Mouse (Mus musculus) liver, embryonic 12.5 days (tissue): ENCODE results near the gene Agl. TPM values are rescaled to one million over a fixed set of nuclear protein-coding genes. Genes with fewer than 3 reads are reported as not detected.

ENCODE experiments used
- ATAC-seq: fragments of 200-750 bp; cut with Nextera tagmentation; 2 replicates; pipeline ENCODE4 v1.8.0; 2017; ENCODE audit warnings: moderate number of reproducible peaks, mild to moderate bottlenecking, moderate library complexity
- H3K27ac ChIP-seq: fragments of 300-500 bp; sonication (generic); 2 replicates; pipeline ENCODE4 v1.5.1; 2016; ENCODE audit warnings: mild to moderate bottlenecking
- H3K27me3 ChIP-seq: fragments of 300-500 bp; sonication (generic); replicated peaks from 2 replicates; pipeline ENCODE4 v1.6.1; 2016; ENCODE audit warnings: mild to moderate bottlenecking, moderate library complexity
- H3K36me3 ChIP-seq: fragments of 300-500 bp; sonication (generic); 2 replicates; pipeline ENCODE4 v1.6.1; 2016; ENCODE audit warnings: mild to moderate bottlenecking, moderate library complexity
- H3K4me1 ChIP-seq: fragments of 300-500 bp; sonication (generic); 2 replicates; pipeline ENCODE4 v1.6.1; 2016
- H3K4me2 ChIP-seq: fragments of 300-500 bp; sonication (generic); 2 replicates; pipeline ENCODE4 v1.6.1; 2016; ENCODE audit warnings: mild to moderate bottlenecking, moderate library complexity
- H3K4me3 ChIP-seq: fragments of 300-500 bp; sonication (generic); 2 replicates; pipeline ENCODE4 v1.5.1; 2016; ENCODE audit warnings: mild to moderate bottlenecking, moderate library complexity
- H3K9ac ChIP-seq: fragments of 300-500 bp; sonication (generic); 2 replicates; pipeline ENCODE4 v1.6.1; 2016; ENCODE audit warnings: mild to moderate bottlenecking, moderate library complexity
- H3K9me3 ChIP-seq: fragments of 300-500 bp; sonication (generic); replicated peaks from 2 replicates; pipeline ENCODE4 v1.6.1; 2016; ENCODE audit warnings: mild to moderate bottlenecking, moderate library complexity
- WGBS: fragments of 180-500 bp; shearing (Covaris S2); methylation state at CpG from one replicate; pipeline ENCODE4 v1.1.7; 2016; ENCODE audit not compliant: insufficient replicate concordance; 5-methylcytosine and 5-hydroxymethylcytosine counted together
- polyA plus RNA-seq: library from polyadenylated mRNA; unstranded; fragments of >200 nt; fragmentation: Nextera tagmentation; extraction: Ambion mirVana; gene quantifications from 2 replicates; pipeline ENCODE4 v1.2.1, GENCODE M21; 2016

Agl gene
- polyA plus RNA-seq, 1 experiment from 2014 or later: 7.1 TPM

DNA sequence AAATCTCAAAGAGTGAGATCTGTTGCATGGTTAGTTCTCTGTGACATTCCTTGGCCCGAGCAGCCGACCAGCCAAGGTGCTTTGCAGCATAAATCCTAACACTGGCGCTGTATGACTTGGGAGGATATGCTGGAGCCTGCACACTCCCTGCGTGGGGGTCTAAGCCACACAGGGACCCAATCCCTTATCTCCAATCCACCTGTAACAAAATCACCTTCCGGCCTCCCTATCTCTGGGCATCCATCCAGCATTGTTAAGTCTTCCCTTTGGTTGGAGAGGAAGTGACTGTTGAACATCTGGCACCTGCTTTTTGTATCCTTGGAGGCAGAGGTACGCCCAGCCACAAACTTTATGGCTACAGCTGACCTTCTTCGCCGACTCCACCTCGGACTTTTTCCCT lies 81.2 kb downstream of the Agl start:
- Histone ChIP-seq H3K4me3 (no peak overlapping the region), H3K4me1 (no peaks in the 10 kb centered on the region), H3K9me3 (no peaks in the 10 kb centered on the region), H3K9ac (no peak overlapping the region), H3K27me3 (no peaks in the 10 kb centered on the region), H3K36me3 (no peaks in the 10 kb centered on the region), H3K4me2 (no peak overlapping the region), H3K27ac (no peak overlapping the region)
- ATAC-seq: no peak
- 49% methylated on average over 9 of the region's 9 CpGs for WGBS

DNA sequence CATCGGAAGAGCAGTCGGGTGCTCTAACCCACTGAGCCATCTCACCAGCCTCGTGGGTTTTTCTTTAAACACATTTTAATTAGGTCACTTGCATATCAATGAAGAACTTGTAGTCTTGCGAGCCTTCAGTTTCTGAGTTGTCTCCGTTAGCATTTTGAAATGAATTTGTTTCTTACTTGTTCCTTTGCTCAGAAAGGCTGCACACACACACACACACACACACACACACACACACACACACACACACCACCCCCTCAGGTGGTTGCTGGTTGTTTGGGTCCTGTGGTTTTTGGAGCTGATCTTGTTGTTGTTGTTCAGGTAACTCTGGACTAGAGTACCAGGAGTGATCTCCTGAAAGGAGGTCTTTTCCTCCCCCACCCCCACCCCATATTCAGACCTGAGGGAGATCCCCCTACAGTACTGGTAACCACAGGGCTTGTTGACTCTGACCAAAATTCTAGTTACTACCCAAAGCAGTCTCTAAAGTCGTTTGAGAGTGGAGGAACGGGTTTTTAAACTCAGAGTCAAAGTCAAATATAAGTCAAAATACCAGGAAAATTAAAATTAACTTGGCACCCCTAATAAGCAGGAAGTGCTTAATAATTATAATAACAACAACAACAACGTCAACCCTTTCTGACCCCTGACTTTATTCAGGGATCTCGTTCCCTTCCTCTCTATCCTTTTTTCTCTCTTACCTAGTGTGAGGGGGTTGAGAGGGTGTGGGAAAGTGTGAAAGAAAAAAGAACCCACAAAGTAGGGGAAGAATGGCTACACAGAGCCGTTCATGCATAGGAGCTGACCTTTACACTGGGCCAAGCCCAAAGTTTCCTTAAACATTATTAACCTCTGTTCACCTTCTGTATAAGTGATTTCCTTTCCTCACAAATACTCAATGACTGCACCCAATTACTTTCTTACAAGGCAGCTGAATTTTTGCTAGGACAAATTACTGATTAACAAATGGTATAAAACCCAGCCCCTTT lies 84.2 kb downstream of the Agl start:
- Histone ChIP-seq H3K9me3 (no peaks in the 10 kb centered on the region), H3K27ac (no peak overlapping the region), H3K4me2 (no peak overlapping the region), H3K36me3 (no peaks in the 10 kb centered on the region), H3K27me3 (no peaks in the 10 kb centered on the region), H3K9ac (no peak overlapping the region), H3K4me1 (no peaks in the 10 kb centered on the region), H3K4me3 (no peak overlapping the region)
- ATAC-seq: no peak
- WGBS: 65% methylated on average over 10 of the region's 10 CpGs

GRCm38 (mm10) chr3:116722980-116723379 lies 85.0 kb downstream of the Agl start:
- Histone ChIP-seq H3K4me3 (no peak overlapping the region), H3K4me1 (no peaks in the 10 kb centered on the region), H3K9me3 (no peaks in the 10 kb centered on the region), H3K9ac (no peak overlapping the region), H3K27me3 (no peaks in the 10 kb centered on the region), H3K4me2 (no peak overlapping the region), H3K27ac (no peak overlapping the region), H3K36me3 (no peaks in the 10 kb centered on the region)
- 68% methylated on average over 4 of the region's 4 CpGs for WGBS
- no peak for ATAC-seq

- WGBS: 32% methylated on average over 3 of the region's 3 CpGs
- Histone ChIP-seq H3K27ac (no peak overlapping the region), H3K4me2 (no peak overlapping the region), H3K4me3 (no peak overlapping the region), H3K4me1 (no peaks in the 10 kb centered on the region), H3K9me3 (no peaks in the 10 kb centered on the region), H3K27me3 (no peaks in the 10 kb centered on the region), H3K36me3 (no peaks in the 10 kb centered on the region), H3K9ac (no peak overlapping the region)
- no peak for ATAC-seq
These were observed 89.0 kb downstream of the Agl start for GRCm38 (mm10) chr3:116718951-116719350.

DNA sequence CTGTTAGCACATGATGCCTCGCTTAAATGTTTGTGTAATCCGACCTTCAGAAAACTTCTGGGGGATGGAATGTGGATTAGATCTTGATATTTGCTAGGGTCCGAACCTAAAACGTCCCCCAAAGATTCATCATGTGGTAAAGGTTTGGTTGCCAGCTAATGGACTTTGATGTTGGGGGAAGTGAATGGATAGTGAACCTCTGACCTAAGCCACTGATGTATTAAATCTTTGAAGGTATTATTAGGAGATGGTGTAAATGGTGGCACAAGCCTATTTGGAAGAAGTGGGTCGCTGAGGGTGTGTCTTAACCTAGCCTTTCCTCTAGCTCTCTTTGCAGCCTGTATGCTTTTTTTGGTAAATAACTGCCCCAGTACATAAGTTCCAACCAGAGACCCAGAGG lies 94.9 kb downstream of the Agl start:
- Histone ChIP-seq H3K27ac (no peak overlapping the region), H3K27me3 (no peaks in the 10 kb centered on the region), H3K9me3 (no peaks in the 10 kb centered on the region), H3K4me1 (peaks cover 34% of the 10 kb centered on the region), H3K9ac (peak overlapping the region; percentile 91), H3K4me3 (peak overlapping the region; percentile 76), H3K36me3 (no peaks in the 10 kb centered on the region), H3K4me2 (peak overlapping the region; percentile 80)
- WGBS: 28% methylated on average over 5 of the region's 5 CpGs
- no peak for ATAC-seq

DNA sequence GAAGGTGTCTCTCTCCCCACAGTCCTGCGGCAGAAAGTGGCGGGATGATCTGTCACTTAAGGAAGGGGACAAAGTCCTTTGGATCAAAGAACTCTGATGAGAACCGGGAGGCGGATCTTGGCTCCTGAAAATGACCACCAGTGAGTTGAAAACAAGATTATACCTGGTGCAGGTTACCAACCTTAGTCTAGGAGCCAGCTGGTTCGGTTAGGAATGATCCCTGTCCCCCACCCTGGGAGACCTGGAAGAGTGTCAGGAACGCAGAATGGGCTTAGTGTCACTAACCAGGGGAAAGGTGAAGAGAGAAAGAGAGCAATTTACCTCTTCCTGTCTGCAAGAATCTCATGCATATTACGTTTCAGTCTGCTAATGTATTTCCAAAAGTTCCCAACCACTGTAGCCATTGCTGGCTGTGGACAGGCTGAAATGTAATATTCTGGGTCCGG lies 95.5 kb downstream of the Agl start, which contains the start of gene Slc35a3:
Gene Slc35a3 (minus strand): TSS at position 396 of the 446 bp plus-strand sequence.
- peak; percentile 14; the same call in 1 of the 2 replicates for ATAC-seq
- WGBS: 5% methylated on average over 8 of the region's 8 CpGs

GRCm38 (mm10) chr3:116711624-116712435 lies 96.1 kb downstream of the Agl start:
- Histone ChIP-seq H3K4me2 (peak overlapping the region; percentile 80), H3K36me3 (peaks cover 4% of the 10 kb centered on the region; the same call in 1 of the 2 replicates), H3K4me1 (peaks cover 34% of the 10 kb centered on the region), H3K27ac (peak overlapping the region; percentile 90), H3K27me3 (no peaks in the 10 kb centered on the region), H3K9ac (peak overlapping the region; percentile 91), H3K9me3 (no peaks in the 10 kb centered on the region), H3K4me3 (peak overlapping the region; percentile 76)
- WGBS: 2% methylated on average over 83 of the region's 85 CpGs
- peak; percentile 92 for ATAC-seq

More for the DNA sequence above, 95.5 kb downstream of the Agl start, which contains the start of gene Slc35a3:
- peak within 1 kb of the TSS; percentile 91 for H3K9ac ChIP-seq
- H3K27ac ChIP-seq: peak within 1 kb of the TSS; percentile 90
- peak within 1 kb of the TSS; percentile 76 for H3K4me3 ChIP-seq
- H3K9me3 ChIP-seq: no peaks in the 10 kb centered on the region
- H3K4me2 ChIP-seq: peak within 1 kb of the TSS; percentile 80
- peaks cover 34% of the 10 kb centered on the region for H3K4me1 ChIP-seq
- H3K36me3 ChIP-seq: no peaks in the 10 kb centered on the region
- no peaks in the 10 kb centered on the region for H3K27me3 ChIP-seq

- Histone ChIP-seq H3K4me3 (peak overlapping the region; percentile 76), H3K4me1 (peaks cover 41% of the 10 kb centered on the region), H3K27me3 (no peaks in the 10 kb centered on the region), H3K36me3 (peaks cover 11% of the 10 kb centered on the region), H3K9ac (peak overlapping the region; percentile 91), H3K9me3 (no peaks in the 10 kb centered on the region), H3K27ac (peak overlapping the region; percentile 90), H3K4me2 (peak overlapping the region; percentile 80)
- ATAC-seq: peak; percentile 70
- 30% methylated on average over 9 of the region's 9 CpGs for WGBS
These were observed 97.0 kb downstream of the Agl start for GRCm38 (mm10) chr3:116710941-116711340.

GRCm38 (mm10) chr3:116705637-116706204 lies 102.2 kb downstream of the Agl start:
- Histone ChIP-seq H3K9me3 (no peaks in the 10 kb centered on the region), H3K36me3 (peaks cover 20% of the 10 kb centered on the region), H3K4me1 (peaks cover 48% of the 10 kb centered on the region), H3K27ac (0 out of 2 replicates have a peak overlapping the region, but pooled peaks have one; percentile 31), H3K9ac (no peak overlapping the region), H3K4me2 (no peak overlapping the region; the same call in 1 of the 2 replicates), H3K4me3 (no peak overlapping the region), H3K27me3 (no peaks in the 10 kb centered on the region)
- 81% methylated on average over 1 of the region's 1 CpGs for WGBS
- peak; percentile 77 for ATAC-seq

DNA sequence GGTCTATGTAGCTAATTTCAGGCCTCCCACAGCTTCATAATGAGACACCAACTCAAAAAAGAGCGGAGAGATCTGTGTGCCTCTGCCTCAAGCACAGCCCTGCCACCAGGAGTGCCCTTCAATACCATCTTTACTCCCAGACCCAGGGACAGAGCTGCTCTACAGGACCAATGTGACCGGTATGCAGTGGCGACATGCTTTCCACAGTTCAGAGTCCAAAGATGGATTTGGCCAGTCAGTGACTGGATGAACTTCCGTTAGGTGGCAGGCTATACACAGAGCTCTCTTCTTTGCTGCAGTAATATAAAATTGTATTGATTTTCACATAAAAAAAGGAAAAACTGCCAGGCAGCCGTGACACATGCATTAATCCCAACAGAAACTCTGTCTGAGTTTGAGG lies 104.1 kb downstream of the Agl start:
- no peak overlapping the region for H3K4me3 ChIP-seq
- peaks cover 35% of the 10 kb centered on the region for H3K4me1 ChIP-seq
- no peaks in the 10 kb centered on the region for H3K27me3 ChIP-seq
- no peak overlapping the region for H3K27ac ChIP-seq
- no peak overlapping the region for H3K9ac ChIP-seq
- ATAC-seq: no peak
- no peak overlapping the region for H3K4me2 ChIP-seq
- 83% methylated on average over 5 of the region's 5 CpGs for WGBS
- no peaks in the 10 kb centered on the region for H3K9me3 ChIP-seq
- peaks cover 20% of the 10 kb centered on the region for H3K36me3 ChIP-seq

GRCm38 (mm10) chr3:116702647-116703272 lies 105.2 kb downstream of the Agl start:
- no peak overlapping the region for H3K9ac ChIP-seq
- 62% methylated on average over 1 of the region's 1 CpGs for WGBS
- H3K27me3 ChIP-seq: no peaks in the 10 kb centered on the region
- peaks cover 20% of the 10 kb centered on the region for H3K36me3 ChIP-seq
- no peaks in the 10 kb centered on the region for H3K9me3 ChIP-seq
- H3K4me1 ChIP-seq: peaks cover 36% of the 10 kb centered on the region
- H3K4me2 ChIP-seq: no peak overlapping the region
- no peak for ATAC-seq
- H3K27ac ChIP-seq: no peak overlapping the region
- no peak overlapping the region for H3K4me3 ChIP-seq
